Mouse (Mus musculus) left cerebral cortex, postnatal 36 days (tissue): ENCODE data around the gene Gas7. TPM values are rescaled to one million over a fixed set of nuclear protein-coding genes. Genes with fewer than 3 reads are reported as not detected.

ENCODE experiments used
- DNase-seq, 2 experiments: peaks; one replicate each; pipeline ENCODE4 v3.0.0; 2021 to 2022; ENCODE audit warnings: low spot score in 2 of 2, mixed read lengths in 1 of 2
- intact Hi-C: fragments of 180-260 bp; cut with DNase I; formaldehyde crosslinking; loops from one replicate; pipeline ENCODE4 v1.15.1; 2025
- total RNA-seq, 2 experiments: library from RNA; stranded (reverse); gene quantifications; 2 replicates each; pipeline ENCODE4 v1.2.3; 2021

Gas7 gene
- total RNA-seq, 2 experiments from 2014 or later, result 563 to 580 TPM

DNA sequence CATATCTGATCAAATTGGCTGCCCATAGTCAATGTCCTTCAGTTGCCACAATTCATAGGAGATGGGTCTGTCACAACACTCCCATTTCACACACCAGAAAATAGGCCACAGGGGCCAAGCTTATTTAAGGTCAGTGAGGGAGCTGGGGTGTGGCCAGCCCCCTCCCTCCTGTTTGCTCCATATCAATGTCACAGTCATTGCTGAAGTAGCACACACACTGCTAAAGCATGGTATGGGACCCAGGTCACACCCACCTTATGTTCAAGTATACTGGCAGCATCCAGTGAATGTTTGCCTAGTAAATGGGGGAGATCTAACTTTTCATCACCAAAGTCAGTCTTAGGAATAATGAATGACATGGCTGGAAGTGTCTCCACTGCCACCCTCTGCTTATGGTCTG is 273.5 kb downstream of the Gas7 start:
- no peak for DNase-seq
- intact Hi-C loops, result no loop called here

DNA sequence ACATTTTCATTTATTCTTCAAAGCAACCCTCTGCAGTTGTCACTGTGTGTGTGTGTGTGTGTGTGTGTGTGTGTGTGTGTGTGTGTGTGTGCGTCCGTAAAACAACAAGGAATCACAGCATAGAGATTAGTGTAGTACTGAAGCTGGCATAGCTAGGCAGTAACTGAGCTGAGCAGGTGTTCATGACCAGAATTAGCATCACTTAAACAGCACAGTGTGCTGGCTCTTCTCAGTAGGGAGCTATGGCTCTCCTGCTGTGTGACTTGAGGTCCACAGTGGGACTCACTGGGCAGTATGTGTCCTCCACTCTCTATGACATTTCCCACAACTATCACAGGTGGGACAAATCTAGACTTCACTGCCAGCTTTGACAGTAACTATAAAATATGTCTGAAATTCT is 275.8 kb downstream of the Gas7 start:
- intact Hi-C loops, result loop anchor here (5.0 kb wide), 1 partner anchor 49 kb away; no protein-coding TSS in a partner anchor
- no peak for DNase-seq

DNA sequence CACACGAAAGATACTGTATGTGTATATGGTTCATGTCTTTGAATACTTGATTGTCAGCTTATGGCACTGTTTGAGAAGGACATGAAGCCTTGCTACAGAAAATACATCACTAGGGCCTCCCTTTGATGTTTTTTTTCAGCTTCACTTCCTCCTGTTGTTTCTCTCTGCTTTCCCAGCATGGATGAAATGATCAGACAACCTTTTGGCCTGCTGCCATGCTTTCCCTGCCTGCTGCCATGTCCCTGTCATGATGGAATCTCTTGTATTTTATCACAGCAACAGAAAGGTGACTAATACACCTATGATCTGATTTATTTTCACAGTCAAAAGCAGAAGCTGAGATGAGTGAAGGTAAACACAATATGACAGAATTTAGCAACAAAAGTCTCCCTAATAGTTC is 278.5 kb downstream of the Gas7 start:
- DNase-seq, result no peak
- intact Hi-C loops, result loop anchor here (5.0 kb wide), 1 partner anchor 51 kb away; no protein-coding TSS in a partner anchor

GRCm38 (mm10) chr11:67734597-67734996 is 279.4 kb downstream of the Gas7 start:
- DNase-seq, result no peak
- intact Hi-C loops, result loop anchor here (5.0 kb wide), 1 partner anchor 52 kb away; no protein-coding TSS in a partner anchor

- intact Hi-C loops, result no loop called here
- DNase-seq, result no peak
Observed at GRCm38 (mm10) chr11:67738345-67738744, 283.1 kb downstream of the Gas7 start.

Other genes with a start within 250 kb of the Gas7 start
- gene Myh4, start 217.4 kb upstream of the Gas7 start, total RNA-seq, result under 1 TPM; 0.11 to 0.35 TPM
- gene Myh8, start 178.3 kb upstream of the Gas7 start, total RNA-seq, result under 1 TPM; 0.42 to 0.45 TPM
- under 1 TPM; 0.14 to 0.27 TPM for gene Myh13, start 133.8 kb upstream of the Gas7 start, total RNA-seq
- gene Rcvrn, start 239.9 kb downstream of the Gas7 start, total RNA-seq, result 1 to 10 TPM; 1.1 to 2.5 TPM